Mouse (Mus musculus) neural tube, embryonic 14.5 days (tissue): ENCODE measurements around the gene Sh3glb2. TPM values are rescaled to one million over a fixed set of nuclear protein-coding genes. Genes with fewer than 3 reads are reported as not detected.

Experiments used
- ATAC-seq: fragments of 200-750 bp; cut with Nextera tagmentation; 2 replicates; pipeline ENCODE4 v1.8.0; 2017; ENCODE audit warnings: low read depth, mild to moderate bottlenecking, moderate TSS enrichment, moderate library complexity
- H3K27ac ChIP-seq: fragments of 300-500 bp; sonication (generic); 2 replicates; pipeline ENCODE4 v1.5.1; 2014; ENCODE audit warnings: low read depth, mild to moderate bottlenecking, control low read depth, low read length, moderate library complexity, mixed read lengths
- H3K27me3 ChIP-seq: fragments of 300-500 bp; sonication (generic); 2 replicates; pipeline ENCODE4 v1.6.1; 2014; ENCODE audit warnings: low read length; ENCODE audit not compliant: control insufficient read depth, insufficient read depth
- H3K36me3 ChIP-seq: fragments of 300-500 bp; sonication (generic); 2 replicates; pipeline ENCODE4 v1.6.1; 2014; ENCODE audit warnings: low read length, mixed read lengths; ENCODE audit not compliant: control insufficient read depth, insufficient read depth
- H3K4me1 ChIP-seq: fragments of 300-500 bp; sonication (generic); 2 replicates; pipeline ENCODE4 v1.6.1; 2014; ENCODE audit warnings: low read length; ENCODE audit not compliant: control insufficient read depth, insufficient read depth
- H3K4me2 ChIP-seq: fragments of 300-500 bp; sonication (generic); 2 replicates; pipeline ENCODE4 v1.6.1; 2014; ENCODE audit warnings: mild to moderate bottlenecking, low read depth, low read length, control low read depth
- H3K4me3 ChIP-seq: fragments of 300-500 bp; sonication (generic); 2 replicates; pipeline ENCODE4 v1.5.1; 2014; ENCODE audit warnings: low read depth, low read length, control low read depth, mixed read lengths
- H3K9ac ChIP-seq: fragments of 300-500 bp; sonication (generic); replicated peaks from 2 replicates; pipeline ENCODE4 v1.6.1; 2014; ENCODE audit warnings: low read depth, mild to moderate bottlenecking, control low read depth, low read length, mixed read lengths
- H3K9me3 ChIP-seq: fragments of 300-500 bp; sonication (generic); 2 replicates; pipeline ENCODE4 v1.6.1; 2016; ENCODE audit warnings: low read length; ENCODE audit not compliant: control insufficient read depth
- WGBS: fragments of 180-500 bp; shearing (Covaris S2); extraction: QIAGEN DNeasy Blood & Tissue Kit; methylation state at CpG from one replicate; pipeline ENCODE4 v1.1.7; 2014; 5-methylcytosine and 5-hydroxymethylcytosine counted together
- polyA plus RNA-seq: library from polyadenylated mRNA; unstranded; fragments of >200 nt; fragmentation: Nextera tagmentation; extraction: Ambion mirVana; gene quantifications from 2 replicates; pipeline ENCODE4 v1.2.1, GENCODE M21; 2014

Gene Sh3glb2
- polyA plus RNA-seq, 1 experiment from 2014 or later = 145 TPM

GRCm38 (mm10) chr2:30336174-30336915 lies 22.8 kb downstream of the Sh3glb2 start:
- H3K27ac ChIP-seq = no peak overlapping the region
- H3K4me2 ChIP-seq = no peak overlapping the region

GRCm38 (mm10) chr2:30335324-30335723 lies 23.8 kb downstream of the Sh3glb2 start:
- Histone ChIP-seq H3K4me3 (no peak overlapping the region), H3K4me2 (no peak overlapping the region), H3K27me3 (no peaks in the 10 kb centered on the region), H3K36me3 (peaks cover 89% of the 10 kb centered on the region), H3K9me3 (no peaks in the 10 kb centered on the region), H3K9ac (no peak overlapping the region), H3K4me1 (no peaks in the 10 kb centered on the region), H3K27ac (no peak overlapping the region)
- WGBS = 90% methylated on average over 2 of the region's 2 CpGs
- no peak for ATAC-seq

More at GRCm38 (mm10) chr2:30336174-30336915, 22.8 kb downstream of the Sh3glb2 start:
- peaks cover 87% of the 10 kb centered on the region for H3K36me3 ChIP-seq
- H3K27me3 ChIP-seq = no peaks in the 10 kb centered on the region
- no peaks in the 10 kb centered on the region for H3K4me1 ChIP-seq
- H3K9ac ChIP-seq = no peak overlapping the region
- no peak overlapping the region for H3K4me3 ChIP-seq
- WGBS = 87% methylated on average over 16 of the region's 16 CpGs
- no peaks in the 10 kb centered on the region for H3K9me3 ChIP-seq
- ATAC-seq = no peak

DNA sequence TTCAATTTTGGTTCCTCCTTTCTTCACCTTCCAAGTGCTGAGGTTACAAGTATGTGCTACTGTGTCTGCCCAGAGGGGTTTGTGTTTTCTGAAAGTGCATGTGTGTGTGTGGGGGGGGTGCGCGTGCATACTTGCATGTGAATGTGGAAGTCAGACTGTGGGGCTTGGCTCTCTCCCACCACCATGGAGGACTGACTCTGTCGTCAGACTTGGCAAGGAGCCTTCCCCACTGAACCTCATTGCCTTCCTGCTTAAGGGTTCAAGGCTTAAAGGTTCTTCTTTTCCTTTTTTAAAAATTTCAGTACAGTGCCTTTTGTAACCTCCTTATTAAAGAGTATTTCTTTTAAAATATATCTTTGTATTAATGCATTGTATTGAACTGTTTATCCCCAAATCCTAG lies 30.3 kb downstream of the Sh3glb2 start:
- no peak overlapping the region for H3K9ac ChIP-seq
- ATAC-seq = no peak
- no peak overlapping the region for H3K27ac ChIP-seq
- no peak overlapping the region for H3K4me3 ChIP-seq
- H3K4me2 ChIP-seq = no peak overlapping the region
- WGBS = 95% methylated on average over 3 of the region's 3 CpGs
- H3K9me3 ChIP-seq = no peaks in the 10 kb centered on the region
- peaks cover 83% of the 10 kb centered on the region for H3K36me3 ChIP-seq
- H3K4me1 ChIP-seq = no peaks in the 10 kb centered on the region
- no peaks in the 10 kb centered on the region for H3K27me3 ChIP-seq

- Histone ChIP-seq H3K36me3 (peaks cover 84% of the 10 kb centered on the region), H3K9ac (no peak overlapping the region), H3K27ac (no peak overlapping the region), H3K4me3 (no peak overlapping the region), H3K4me1 (no peaks in the 10 kb centered on the region), H3K9me3 (no peaks in the 10 kb centered on the region), H3K4me2 (no peak overlapping the region), H3K27me3 (no peaks in the 10 kb centered on the region)
- ATAC-seq = no peak
- 90% methylated on average over 7 of the region's 7 CpGs for WGBS
Measured at GRCm38 (mm10) chr2:30327276-30327675, 31.9 kb downstream of the Sh3glb2 start.

- Histone ChIP-seq H3K4me1 (no peaks in the 10 kb centered on the region), H3K27ac (no peak overlapping the region), H3K4me2 (no peak overlapping the region), H3K9me3 (no peaks in the 10 kb centered on the region), H3K27me3 (no peaks in the 10 kb centered on the region), H3K36me3 (peaks cover 87% of the 10 kb centered on the region), H3K9ac (no peak overlapping the region), H3K4me3 (no peak overlapping the region)
- no peak for ATAC-seq
- WGBS = 96% methylated on average over 5 of the region's 5 CpGs
Measured at GRCm38 (mm10) chr2:30325296-30325695, 33.8 kb downstream of the Sh3glb2 start.

GRCm38 (mm10) chr2:30323111-30323510 lies 36.0 kb downstream of the Sh3glb2 start:
- H3K27me3 ChIP-seq = no peaks in the 10 kb centered on the region
- H3K4me3 ChIP-seq = no peak overlapping the region
- no peak overlapping the region for H3K4me2 ChIP-seq
- H3K27ac ChIP-seq = no peak overlapping the region
- H3K9me3 ChIP-seq = no peaks in the 10 kb centered on the region
- no peak overlapping the region for H3K9ac ChIP-seq
- WGBS = 89% methylated on average over 7 of the region's 7 CpGs
- H3K36me3 ChIP-seq = peaks cover 69% of the 10 kb centered on the region
- H3K4me1 ChIP-seq = no peaks in the 10 kb centered on the region
- ATAC-seq = no peak

GRCm38 (mm10) chr2:30319260-30319659 lies 39.9 kb downstream of the Sh3glb2 start:
- Histone ChIP-seq H3K27me3 (no peaks in the 10 kb centered on the region), H3K9ac (no peak overlapping the region), H3K4me3 (no peak overlapping the region), H3K9me3 (no peaks in the 10 kb centered on the region), H3K27ac (no peak overlapping the region), H3K36me3 (peaks cover 75% of the 10 kb centered on the region), H3K4me2 (no peak overlapping the region), H3K4me1 (no peaks in the 10 kb centered on the region)
- ATAC-seq = no peak
- 92% methylated on average over 4 of the region's 4 CpGs for WGBS

DNA sequence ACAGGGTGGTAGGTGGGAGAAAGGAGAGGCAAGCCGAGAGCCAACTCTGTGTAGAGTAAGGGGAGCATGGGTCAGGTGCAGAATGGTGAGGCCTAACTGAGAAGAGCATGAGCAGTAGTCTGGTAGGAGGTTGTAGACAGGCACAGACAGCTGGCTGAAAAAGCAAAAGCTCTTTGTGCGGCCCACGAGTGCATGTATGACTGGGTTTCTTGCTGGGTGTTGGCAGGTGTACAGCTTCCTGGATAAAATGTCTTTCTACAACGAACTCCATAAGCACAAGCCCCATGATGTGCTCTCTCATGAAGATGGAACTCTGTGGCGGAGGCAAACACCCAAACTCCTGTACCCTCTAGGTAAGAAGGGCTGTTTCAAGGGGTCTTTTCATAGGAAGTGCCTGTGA lies 42.2 kb downstream of the Sh3glb2 start:
- Histone ChIP-seq H3K27me3 (no peaks in the 10 kb centered on the region), H3K4me3 (no peak overlapping the region), H3K9me3 (no peaks in the 10 kb centered on the region), H3K9ac (no peak overlapping the region), H3K4me2 (no peak overlapping the region), H3K27ac (no peak overlapping the region), H3K4me1 (no peaks in the 10 kb centered on the region), H3K36me3 (peaks cover 67% of the 10 kb centered on the region)
- 98% methylated on average over 5 of the region's 5 CpGs for WGBS
- no peak for ATAC-seq

- ATAC-seq = no peak
- H3K27ac ChIP-seq = no peak overlapping the region
- no peaks in the 10 kb centered on the region for H3K9me3 ChIP-seq
- no peaks in the 10 kb centered on the region for H3K4me1 ChIP-seq
- WGBS = 94% methylated on average over 4 of the region's 4 CpGs
- no peak overlapping the region for H3K4me2 ChIP-seq
- H3K4me3 ChIP-seq = no peak overlapping the region
- H3K36me3 ChIP-seq = peaks cover 65% of the 10 kb centered on the region
- no peak overlapping the region for H3K9ac ChIP-seq
- H3K27me3 ChIP-seq = no peaks in the 10 kb centered on the region
Measured at GRCm38 (mm10) chr2:30316136-30316535, 43.0 kb downstream of the Sh3glb2 start.
